Comparison of ENCODE assay signal across 21 mouse cellular contexts in genomic region chr8:8571625-8572215, GRCm38 (mm10).
DNase-seq lines count a peak whose midpoint lies in the region; ATAC-seq and TF ChIP-seq lines count a peak whose summit lies in the region.
"Had no signal": no experiment of that assay in that cellular context is flagged by ENCODE, and none has a peak within 500 bp of the region (broad histone marks: within the 10 kb centered on the region; RNA-seq: fewer than 3 reads in every experiment).

No protein-coding gene starts in this region.

- peaks cover 5% of the 10 kb centered on the region; the same call in 1 of the 2 replicates for H3K4me1 ChIP-seq in lung, embryonic 14.5 days (ENCODE audit: insufficient read depth)
- no peaks in the 10 kb centered on the region for H3K4me1 ChIP-seq in lung, postnatal 0 days (ENCODE audit: insufficient read depth, low read depth, low read length)
- H3K4me1 ChIP-seq in lung, embryonic 15.5 days: peaks cover 18% of the 10 kb centered on the region
- H3K4me1 ChIP-seq in lung, embryonic 16.5 days (replicated peaks; ENCODE audit: control insufficient read depth, insufficient read depth, low read length): peaks cover 19% of the 10 kb centered on the region
- H3K4me1 ChIP-seq in lung, adult 2 months (ENCODE audit: control insufficient read depth, insufficient read depth, low read length): peaks cover 4% of the 10 kb centered on the region; the same call in 1 of the 2 replicates

- no peak for TF ChIP-seq EP300 in lung, postnatal 0 days (IDR thresholded peaks at IDR 0.05)

- peak; percentile 60; the same call in 1 of the 2 replicates for ATAC-seq in lung, embryonic 14.5 days (ENCODE audit: insufficient read depth)
- ATAC-seq in lung, postnatal 0 days: no peak
- peak; percentile 68; the same call in 1 of the 2 replicates for ATAC-seq in lung, embryonic 15.5 days (ENCODE audit: borderline replicate concordance, extremely low read depth, low FRiP score, low TSS enrichment)
- peak; percentile 64; the same call in 1 of the 2 replicates for ATAC-seq in lung, embryonic 16.5 days (ENCODE audit: low read depth)
- ATAC-seq: activated CD4-positive, CD25-positive, alpha-beta regulatory T cell, adult 4 months; CD4-positive, CD25-positive, alpha-beta regulatory T cell, adult 4 months; Patski had no signal

- H3K9ac ChIP-seq in lung, embryonic 14.5 days: no peak overlapping the region
- no peak overlapping the region for H3K9ac ChIP-seq in lung, postnatal 0 days (replicated peaks; ENCODE audit: low read depth)
- no peak overlapping the region for H3K9ac ChIP-seq in lung, embryonic 15.5 days
- no peak overlapping the region for H3K9ac ChIP-seq in lung, embryonic 16.5 days (ENCODE audit: low read length)

- DNase-seq in lung, embryonic 14.5 days: peak; percentile 86
- no peak for DNase-seq in lung, postnatal 0 days (ENCODE audit: low spot score)
- DNase-seq in lung, adult 18-20 months: no peak
- DNase-seq in lung, adult 2 months: no peak
- DNase-seq: adrenal gland, adult 2 months; adrenal gland, adult 8-10 months; adrenal gland, postnatal 10 days; adrenal gland, postnatal 14 days; adrenal gland, postnatal 25 days; adrenal gland, postnatal 36 days; B cell, adult 2 months; cerebellum, adult 11 months; cerebellum, adult 11-12 months; cerebellum, adult 18-20 months had no signal

- TF ChIP-seq POLR2A in lung, adult 2 months (IDR thresholded peaks at IDR 0.05; ENCODE audit: borderline replicate concordance, extremely low read depth, low read depth, low read length): no peak

- H3K36me3 ChIP-seq in lung, embryonic 14.5 days (ENCODE audit: insufficient read depth): no peaks in the 10 kb centered on the region
- no peaks in the 10 kb centered on the region for H3K36me3 ChIP-seq in lung, postnatal 0 days (ENCODE audit: insufficient read depth, low read length)
- no peaks in the 10 kb centered on the region for H3K36me3 ChIP-seq in lung, embryonic 15.5 days
- H3K36me3 ChIP-seq in lung, embryonic 16.5 days (ENCODE audit: control insufficient read depth, insufficient read depth, low read length): no peaks in the 10 kb centered on the region
- H3K36me3 ChIP-seq: G1E had no signal

- H3K4me3 ChIP-seq in lung, embryonic 14.5 days (ENCODE audit: low read depth, low read length): no peak overlapping the region
- no peak overlapping the region for H3K4me3 ChIP-seq in lung, postnatal 0 days (ENCODE audit: low read depth, low read length)
- H3K4me3 ChIP-seq in lung, embryonic 15.5 days: no peak overlapping the region
- H3K4me3 ChIP-seq in lung, embryonic 16.5 days (ENCODE audit: low read length): no peak overlapping the region
- no peak overlapping the region for H3K4me3 ChIP-seq in lung, adult 2 months (replicated peaks; ENCODE audit: extremely low read depth, low read depth, low read length)

- no peaks in the 10 kb centered on the region; the same call in 1 of the 2 replicates for H3K9me3 ChIP-seq in lung, embryonic 14.5 days (ENCODE audit: low read depth, low read length)
- H3K9me3 ChIP-seq in lung, postnatal 0 days (ENCODE audit: low read length): no peaks in the 10 kb centered on the region
- no peaks in the 10 kb centered on the region for H3K9me3 ChIP-seq in lung, embryonic 15.5 days
- H3K9me3 ChIP-seq in lung, embryonic 16.5 days (ENCODE audit: control insufficient read depth, low read length): 0 out of 2 replicates have a peak, but pooled peaks cover 2% of the 10 kb centered on the region
- H3K9me3 ChIP-seq: G1E had no signal

- no peak for TF ChIP-seq CTCF in lung, embryonic 14.5 days (IDR thresholded peaks at IDR 0.05; ENCODE audit: low read depth)
- no peak for TF ChIP-seq CTCF in lung, postnatal 0 days (IDR thresholded peaks at IDR 0.05)
- no peak for TF ChIP-seq CTCF in lung, adult 2 months (IDR thresholded peaks at IDR 0.05; ENCODE audit: insufficient read depth, low read length)

- H3K27ac ChIP-seq in lung, embryonic 14.5 days (ENCODE audit: low read depth): no peak overlapping the region
- no peak overlapping the region for H3K27ac ChIP-seq in lung, postnatal 0 days (ENCODE audit: low read length)
- no peak overlapping the region for H3K27ac ChIP-seq in lung, embryonic 15.5 days
- no peak overlapping the region for H3K27ac ChIP-seq in lung, embryonic 16.5 days (ENCODE audit: low read length)

- 50% methylated on average over 7 of the region's 7 CpGs for WGBS in lung, embryonic 14.5 days
- WGBS in lung, postnatal 0 days: 59% methylated on average over 7 of the region's 7 CpGs
- 51% methylated on average over 7 of the region's 7 CpGs for WGBS in lung, embryonic 15.5 days
- 50% methylated on average over 7 of the region's 7 CpGs for WGBS in lung, embryonic 16.5 days
- WGBS in lung, adult 2 months: 78% methylated on average over 7 of the region's 7 CpGs

- H3K27me3 ChIP-seq in lung, embryonic 14.5 days (ENCODE audit: insufficient read depth, low read length): no peaks in the 10 kb centered on the region
- no peaks in the 10 kb centered on the region for H3K27me3 ChIP-seq in lung, postnatal 0 days (replicated peaks; ENCODE audit: insufficient read depth, low read length)
- H3K27me3 ChIP-seq in lung, embryonic 15.5 days: no peaks in the 10 kb centered on the region
- no peaks in the 10 kb centered on the region for H3K27me3 ChIP-seq in lung, embryonic 16.5 days (ENCODE audit: control insufficient read depth, insufficient read depth, low read depth, low read length)
- H3K27me3 ChIP-seq: CH12.LX, Patski had no signal

- no peak overlapping the region for H3K4me2 ChIP-seq in lung, embryonic 14.5 days
- no peak overlapping the region for H3K4me2 ChIP-seq in lung, postnatal 0 days (replicated peaks; ENCODE audit: low read depth, low read length)
- H3K4me2 ChIP-seq in lung, embryonic 15.5 days: no peak overlapping the region
- H3K4me2 ChIP-seq in lung, embryonic 16.5 days (ENCODE audit: low read depth, low read length): no peak overlapping the region
